Mouse (Mus musculus) pancreas, adult 10 weeks (tissue): ENCODE results near the gene Olfr881. TPM values are rescaled to one million over a fixed set of nuclear protein-coding genes. Genes with fewer than 3 reads are reported as not detected.

ENCODE experiments used
- polyA plus RNA-seq: library from polyadenylated mRNA; stranded (reverse); fragments of 350-450 nt; fragmentation: Illumina TruSeq; extraction: RNeasy Lipid Tissue Mini Kit (QIAGEN cat#74804); gene quantifications from one replicate; pipeline ENCODE4 v1.2.3, GENCODE M21; 2015; ENCODE audit warnings: low read depth, low replicate concordance; ENCODE audit not compliant: insufficient read depth

The Olfr881 gene
- polyA plus RNA-seq: not detected

DNA sequence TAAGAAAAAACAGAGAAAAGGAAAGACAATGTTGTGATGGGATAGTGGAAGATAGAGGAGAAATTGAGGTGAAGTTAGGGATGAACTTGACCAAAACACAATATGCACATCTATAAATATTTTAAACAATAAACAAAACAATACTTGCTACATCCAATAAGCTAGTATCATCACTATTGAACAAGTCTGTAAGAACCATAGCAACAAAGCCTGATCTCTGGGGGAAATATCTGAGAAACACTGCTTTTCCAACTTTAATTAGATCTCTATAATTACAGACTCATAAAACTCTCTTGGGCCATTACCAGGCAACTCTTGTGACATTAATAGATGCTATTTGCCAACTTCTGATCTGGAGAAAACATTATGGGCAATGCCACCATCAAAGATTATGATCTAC, at the start of gene Olfr881:
Gene Olfr881 (plus strand): TSS at position 301 of the 400 bp plus-strand sequence.

DNA sequence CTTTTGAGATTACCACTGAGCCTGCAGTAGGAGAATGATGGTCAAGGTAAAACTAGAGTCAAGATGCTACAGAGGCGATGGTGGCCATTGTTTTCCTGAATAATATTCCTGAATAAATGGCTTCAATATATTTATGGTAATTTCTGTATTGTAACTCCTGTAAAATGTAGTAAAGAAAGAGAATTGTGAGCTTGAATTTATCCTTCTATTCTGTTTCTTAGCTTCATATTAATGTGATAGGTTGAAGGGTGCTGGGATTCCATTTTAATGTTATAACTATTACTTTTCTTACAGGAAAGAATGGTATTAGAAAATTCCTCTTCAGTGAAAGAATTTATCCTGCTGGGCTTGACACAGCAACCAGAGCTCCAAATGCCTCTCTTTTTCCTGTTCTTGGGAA, 33.9 kb downstream of the Olfr881 start, which contains the start of gene Olfr883:
Gene Olfr883 (plus strand): TSS at position 301 of the 400 bp plus-strand sequence.

Other genes with a start within 250 kb of the Olfr881 start
- gene Olfr874, start 246.7 kb upstream of the Olfr881 start, polyA plus RNA-seq: not detected
- gene Olfr875, start 220.0 kb upstream of the Olfr881 start, polyA plus RNA-seq: not detected
- not detected for gene Olfr876, start 188.8 kb upstream of the Olfr881 start, polyA plus RNA-seq
- gene Olfr877, start 137.6 kb upstream of the Olfr881 start, polyA plus RNA-seq: not detected
- gene Olfr145, start 95.1 kb upstream of the Olfr881 start, polyA plus RNA-seq: not detected
- not detected for gene Olfr878, start 74.0 kb upstream of the Olfr881 start, polyA plus RNA-seq
- gene Olfr883, start 34.0 kb downstream of the Olfr881 start, polyA plus RNA-seq: not detected
- gene Olfr884, start 54.7 kb downstream of the Olfr881 start, polyA plus RNA-seq: not detected
- gene Olfr885, start 69.5 kb downstream of the Olfr881 start, polyA plus RNA-seq: not detected
- gene Olfr887, start 92.2 kb downstream of the Olfr881 start, polyA plus RNA-seq: not detected
- gene Olfr888, start 116.3 kb downstream of the Olfr881 start, polyA plus RNA-seq: not detected
- gene Olfr889, start 123.4 kb downstream of the Olfr881 start, polyA plus RNA-seq: not detected
- not detected for gene Olfr890, start 150.7 kb downstream of the Olfr881 start, polyA plus RNA-seq
- not detected for gene Olfr891, start 189.0 kb downstream of the Olfr881 start, polyA plus RNA-seq
- not detected for gene Olfr893, start 216.5 kb downstream of the Olfr881 start, polyA plus RNA-seq
- gene Olfr894, start 226.2 kb downstream of the Olfr881 start, polyA plus RNA-seq: not detected